Mouse (Mus musculus) urinary bladder, adult 18-20 months (tissue): ENCODE measurements around the gene Gm5916.

ENCODE experiments used
- DNase-seq, 2 experiments: peaks; one replicate each; pipeline ENCODE4 v3.0.0; 2022; ENCODE audit warnings: low spot score in 2 of 2, mixed read lengths in 2 of 2

Gene Gm5916

DNA sequence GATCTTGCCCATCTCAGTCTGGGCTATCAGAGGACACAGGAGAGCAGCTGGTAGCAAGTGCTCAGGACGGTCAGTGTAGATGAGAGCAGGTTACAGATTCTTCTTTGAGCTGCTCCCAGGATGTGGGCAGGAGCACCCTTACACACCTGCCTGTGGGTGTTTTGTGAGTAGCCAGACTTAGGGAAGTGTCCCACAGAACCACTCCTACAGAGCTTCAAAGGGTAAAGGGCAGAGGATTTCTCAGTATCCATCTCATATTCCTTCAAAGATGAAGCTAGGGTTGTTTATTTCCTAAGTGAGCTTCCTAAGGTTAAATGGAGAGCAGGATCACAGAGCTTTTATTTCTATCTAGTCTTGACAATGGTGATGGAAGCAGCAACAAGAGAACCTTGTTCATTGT is at the start of gene Gm5916:
Gene Gm5916, minus strand, starts transcription at position 101 of the 400 bp plus-strand sequence.
- DNase-seq: no peak
